Mouse (Mus musculus) G1E (cell line): ENCODE data around the gene Jund. TPM values are rescaled to one million over a fixed set of nuclear protein-coding genes. Genes with fewer than 3 reads are reported as not detected.

Experiments used
- ATAC-seq: 2 replicates; pipeline ENCODE4 v1.8.0; 2016; ENCODE audit warnings: mild to moderate bottlenecking; ENCODE audit not compliant: insufficient number of reproducible peaks, poor library complexity, low FRiP score, severe bottlenecking; ENCODE audit errors: extremely low read depth
- DNase-seq: peaks from one replicate; pipeline ENCODE4 v3.0.0; 2012; ENCODE audit warnings: low spot score
- H3K27me3 ChIP-seq: 2 replicates; pipeline ENCODE4 v1.6.1; 2012; ENCODE audit warnings: mild to moderate bottlenecking, low read length, inconsistent platforms; ENCODE audit not compliant: insufficient read depth
- H3K36me3 ChIP-seq: replicated peaks from 2 replicates; pipeline ENCODE3; 2012; ENCODE audit warnings: mild to moderate bottlenecking, inconsistent platforms
- H3K4me1 ChIP-seq: 2 replicates; pipeline ENCODE4 v1.6.1; 2012; ENCODE audit warnings: low read depth, low read length, inconsistent platforms, mixed read lengths; ENCODE audit not compliant: insufficient read depth
- H3K4me3 ChIP-seq: 2 replicates; pipeline ENCODE4 v1.5.1; 2012; ENCODE audit warnings: low read depth, mild to moderate bottlenecking, inconsistent platforms, low read length, moderate library complexity, mixed read lengths
- H3K9me3 ChIP-seq: replicated peaks from 2 replicates; pipeline ENCODE4 v1.6.1; 2012; ENCODE audit warnings: inconsistent platforms
- CTCF ChIP-seq: IDR thresholded peaks from 2 replicates; pipeline ENCODE4 v1.5.1; 2012; ENCODE audit warnings: low read depth, low read length, inconsistent platforms, mixed read lengths
- GATA1 ChIP-seq: IDR thresholded peaks from 2 replicates; pipeline ENCODE4 v1.6.1; 2012; ENCODE audit warnings: borderline replicate concordance, low read length, inconsistent platforms, mixed read lengths
- GATA2 ChIP-seq: IDR thresholded peaks from 2 replicates; pipeline ENCODE4 v1.6.1; 2012; ENCODE audit warnings: low read depth, low read length, inconsistent platforms, borderline replicate concordance
- POLR2AphosphoS5 ChIP-seq: IDR thresholded peaks from 2 replicates; pipeline ENCODE4 v1.6.1; 2012; ENCODE audit warnings: low read depth, low read length, inconsistent platforms; ENCODE audit not compliant: insufficient replicate concordance
- TAL1 ChIP-seq: conservative IDR thresholded peaks from 2 replicates; pipeline ENCODE4 v1.6.1; 2012; ENCODE audit warnings: low read depth, low read length, inconsistent platforms, mixed read lengths
- polyA plus RNA-seq: library from polyadenylated mRNA; stranded (reverse); fragments of >175 nt; gene quantifications from 2 replicates; pipeline ENCODE4 v1.2.3, GENCODE M21; 2012
- total RNA-seq, 2 experiments: library from RNA; stranded (forward) in 1 of 2; stranded (reverse) in 1 of 2; fragments of 200-1000 nt in 1 of 2; fragments of >200 nt in 1 of 2; fragmentation: Nextera tagmentation in 1 of 2; gene quantifications; 2 replicates each; pipeline ENCODE4 v1.2.3; 2014 to 2017

The Jund gene
- total and polyA plus RNA-seq, 3 experiments, result 40.2 to 183 (median 60.3) TPM

DNA sequence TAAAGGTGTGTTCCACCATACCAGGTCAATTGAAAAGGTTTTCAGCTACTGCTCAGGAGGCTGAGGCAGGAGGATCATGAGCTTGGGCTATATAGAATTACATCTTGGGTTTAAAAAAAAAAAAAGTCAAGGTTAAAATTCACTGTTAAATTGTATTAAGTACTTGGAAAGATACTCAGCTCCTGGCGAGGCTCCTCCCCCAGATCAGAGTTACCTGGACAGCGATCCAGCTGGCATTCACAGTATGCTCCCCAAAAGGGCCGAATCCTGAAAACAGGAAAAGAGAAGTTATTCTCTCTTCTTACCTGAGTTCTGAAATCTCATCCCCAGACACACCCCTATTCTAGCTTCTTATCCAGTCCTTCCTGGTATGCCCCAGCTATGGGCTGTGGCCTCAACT lies 41.5 kb upstream of the Jund start:
- DNase-seq, result no peak
- no peaks in the 10 kb centered on the region for H3K9me3 ChIP-seq
- no peak overlapping the region for H3K4me3 ChIP-seq
- H3K4me1 ChIP-seq, result peaks cover 32% of the 10 kb centered on the region
- no peaks in the 10 kb centered on the region for H3K27me3 ChIP-seq
- no peak for TF ChIP-seq TAL1
- TF ChIP-seq GATA1, result no peak
- TF ChIP-seq CTCF, result no peak
- TF ChIP-seq POLR2AphosphoS5, result no peak
- TF ChIP-seq GATA2, result no peak
- no peak for ATAC-seq
- H3K36me3 ChIP-seq, result peaks cover 54% of the 10 kb centered on the region

DNA sequence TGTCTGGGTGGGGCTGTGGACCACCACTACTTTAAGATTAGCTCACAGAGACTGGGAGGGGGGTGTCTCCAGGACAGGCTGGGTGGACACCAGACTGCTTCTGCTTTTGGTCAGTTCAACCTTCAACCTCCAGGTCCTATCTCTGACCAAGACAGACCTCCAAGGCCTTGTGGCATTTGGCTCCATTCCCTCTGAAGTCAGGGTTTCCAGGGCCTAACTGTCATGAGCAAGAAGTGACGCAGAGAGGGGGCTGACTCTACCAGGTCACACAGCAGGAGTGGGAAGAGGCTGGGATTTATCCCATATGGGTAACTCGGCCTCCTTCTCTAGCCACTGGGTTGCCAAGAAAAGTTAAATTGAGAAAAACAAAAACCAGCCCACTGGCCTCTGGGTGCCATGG lies 41.0 kb upstream of the Jund start:
- no peak for ATAC-seq
- TF ChIP-seq GATA2 (no peak), TAL1 (no peak), GATA1 (no peak), POLR2AphosphoS5 (no peak), CTCF (no peak)
- Histone ChIP-seq H3K4me1 (peaks cover 33% of the 10 kb centered on the region), H3K27me3 (no peaks in the 10 kb centered on the region), H3K9me3 (no peaks in the 10 kb centered on the region), H3K4me3 (no peak overlapping the region), H3K36me3 (peaks cover 48% of the 10 kb centered on the region)
- DNase-seq, result no peak

- H3K27me3 ChIP-seq, result no peaks in the 10 kb centered on the region
- peaks cover 41% of the 10 kb centered on the region for H3K36me3 ChIP-seq
- no peak for DNase-seq
- H3K4me3 ChIP-seq, result peak overlapping the region; percentile 84
- H3K9me3 ChIP-seq, result no peaks in the 10 kb centered on the region
- no peak for ATAC-seq
- TF ChIP-seq POLR2AphosphoS5, result no peak
- no peak for TF ChIP-seq CTCF
- TF ChIP-seq GATA1, result no peak
- no peak for TF ChIP-seq GATA2
- TF ChIP-seq TAL1, result no peak
- H3K4me1 ChIP-seq, result peaks cover 37% of the 10 kb centered on the region
These were observed 39.7 kb upstream of the Jund start for GRCm38 (mm10) chr8:70658897-70659603.

DNA sequence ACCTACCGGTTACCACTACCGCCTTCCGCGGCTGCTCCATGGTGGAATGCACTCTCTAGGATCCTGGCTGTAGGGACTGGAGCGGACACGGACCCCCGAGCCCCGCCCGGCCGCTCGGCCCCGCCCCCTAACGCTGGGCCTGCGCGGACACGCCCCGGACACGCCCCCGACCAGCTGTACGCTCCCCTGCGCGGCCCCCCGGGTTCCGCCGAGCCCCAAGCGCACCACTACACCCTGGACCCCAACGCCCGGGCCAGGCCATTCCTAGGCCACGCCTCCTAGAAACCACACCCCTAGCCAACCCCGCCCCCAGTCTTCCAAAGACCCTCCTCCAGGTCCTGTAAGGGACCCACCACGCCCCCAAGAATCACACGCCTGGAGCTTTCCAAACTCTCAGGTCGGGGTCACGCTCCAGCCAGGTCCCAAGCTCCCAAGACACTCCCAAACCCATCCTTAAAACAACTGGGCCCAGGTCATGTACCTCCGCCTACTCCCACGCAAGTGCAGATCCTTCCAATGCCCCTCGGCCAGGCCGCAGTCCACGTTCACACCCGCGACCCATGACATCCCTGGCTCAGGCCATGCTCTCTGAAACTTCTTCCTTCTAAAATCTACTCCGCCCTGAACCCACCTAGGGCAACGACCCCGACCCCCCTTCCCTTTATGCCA lies 39.0 kb upstream of the Jund start:
- ATAC-seq, result peak; percentile 93
- DNase-seq, result peak; percentile 95
- TF ChIP-seq CTCF, result no peak
- TF ChIP-seq GATA1, result no peak
- no peak for TF ChIP-seq TAL1
- no peak for TF ChIP-seq GATA2
- no peak for TF ChIP-seq POLR2AphosphoS5
- H3K36me3 ChIP-seq, result peaks cover 34% of the 10 kb centered on the region
- H3K4me1 ChIP-seq, result peaks cover 41% of the 10 kb centered on the region
- peak overlapping the region; percentile 84 for H3K4me3 ChIP-seq
- no peaks in the 10 kb centered on the region for H3K9me3 ChIP-seq
- no peaks in the 10 kb centered on the region for H3K27me3 ChIP-seq

GRCm38 (mm10) chr8:70660273-70660725 lies 38.5 kb upstream of the Jund start, which contains the start of gene Pgpep1:
TSS of gene Pgpep1 (minus strand) at chr8:70660388.
- H3K4me3 ChIP-seq, result peak within 1 kb of the TSS; percentile 84
- ATAC-seq, result no peak
- TF ChIP-seq GATA1 (no peak), CTCF (no peak), TAL1 (no peak), GATA2 (no peak), POLR2AphosphoS5 (no peak)
- H3K9me3 ChIP-seq, result no peaks in the 10 kb centered on the region
- peaks cover 41% of the 10 kb centered on the region for H3K4me1 ChIP-seq
- no peak for DNase-seq
- no peaks in the 10 kb centered on the region for H3K27me3 ChIP-seq
- peaks cover 28% of the 10 kb centered on the region for H3K36me3 ChIP-seq

GRCm38 (mm10) chr8:70663691-70664090 lies 35.1 kb upstream of the Jund start:
- Histone ChIP-seq H3K9me3 (no peaks in the 10 kb centered on the region; the same call in 1 of the 2 replicates), H3K27me3 (peaks cover 3% of the 10 kb centered on the region; the same call in 1 of the 2 replicates), H3K4me3 (no peak overlapping the region), H3K36me3 (no peaks in the 10 kb centered on the region), H3K4me1 (peaks cover 50% of the 10 kb centered on the region)
- DNase-seq (no peak), ATAC-seq (no peak)
- TF ChIP-seq GATA2 (no peak), TAL1 (no peak), GATA1 (no peak), POLR2AphosphoS5 (no peak), CTCF (no peak)
